Mouse (Mus musculus): ENCODE data around the gene Eps8.

Eps8 gene

DNA sequence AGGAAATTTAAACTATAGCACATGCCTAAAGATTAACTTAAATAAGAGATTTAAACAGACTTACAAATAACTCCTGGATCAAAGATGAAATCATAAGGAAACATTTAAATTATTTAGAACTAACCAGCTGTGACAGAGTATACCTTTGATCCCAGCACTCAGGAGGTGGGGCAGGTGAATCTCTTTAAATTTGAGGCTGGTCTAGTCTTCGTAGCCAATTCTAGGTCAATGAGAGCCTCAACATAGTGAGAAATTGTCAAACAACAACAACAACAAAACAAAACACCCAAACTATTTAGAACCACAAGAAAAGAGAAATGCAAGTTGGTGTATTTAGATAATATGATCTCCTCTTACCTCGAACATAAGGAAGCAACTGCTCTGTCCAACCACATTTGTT lies at the start of gene Eps8:
Eps8 (minus strand) TSS at position 101 of the 400 bp plus-strand sequence.
- no peak for DNase-seq (ENCODE audit: low spot score)

DNA sequence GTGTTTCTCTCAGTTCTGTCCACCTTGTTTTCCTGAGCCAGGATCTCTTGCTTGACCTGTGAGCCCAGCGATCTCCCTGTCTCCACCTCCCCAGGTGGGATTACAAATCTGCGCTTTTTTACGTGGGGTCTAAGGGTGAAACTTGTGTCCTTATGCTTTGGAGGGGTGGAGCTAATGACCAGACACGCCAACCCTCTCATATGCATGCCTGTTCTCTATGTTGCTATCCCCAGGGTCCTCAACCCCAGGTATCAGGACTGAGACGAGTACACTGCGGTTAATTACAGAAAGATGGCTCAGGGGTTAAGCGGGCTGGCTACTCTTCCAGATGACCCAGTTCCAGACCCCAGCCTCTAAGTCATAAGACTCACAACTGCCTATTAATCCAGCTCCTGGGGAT lies 48.8 kb upstream of the Eps8 start:
- no peak for DNase-seq (ENCODE audit: low spot score)

DNA sequence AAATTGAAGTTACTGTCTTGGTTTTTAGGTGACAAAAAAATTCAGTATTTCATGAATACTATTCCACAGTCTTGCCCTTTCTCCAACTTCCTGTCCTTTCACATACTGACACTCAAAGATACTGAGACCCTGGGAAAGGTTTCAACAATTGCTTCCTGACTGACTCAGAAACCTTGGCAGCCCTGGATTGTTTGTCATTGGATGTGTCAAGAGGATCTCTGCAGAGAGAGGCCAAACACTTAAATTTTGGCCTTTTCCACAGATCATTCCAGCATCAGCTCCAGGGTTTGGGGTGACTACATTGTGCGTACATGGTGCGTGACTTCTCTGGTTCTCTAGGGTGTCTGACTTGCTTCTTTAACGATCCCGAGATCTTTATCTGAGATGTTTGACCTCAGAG lies 48.2 kb upstream of the Eps8 start:
- no peak for DNase-seq (ENCODE audit: low spot score)

DNA sequence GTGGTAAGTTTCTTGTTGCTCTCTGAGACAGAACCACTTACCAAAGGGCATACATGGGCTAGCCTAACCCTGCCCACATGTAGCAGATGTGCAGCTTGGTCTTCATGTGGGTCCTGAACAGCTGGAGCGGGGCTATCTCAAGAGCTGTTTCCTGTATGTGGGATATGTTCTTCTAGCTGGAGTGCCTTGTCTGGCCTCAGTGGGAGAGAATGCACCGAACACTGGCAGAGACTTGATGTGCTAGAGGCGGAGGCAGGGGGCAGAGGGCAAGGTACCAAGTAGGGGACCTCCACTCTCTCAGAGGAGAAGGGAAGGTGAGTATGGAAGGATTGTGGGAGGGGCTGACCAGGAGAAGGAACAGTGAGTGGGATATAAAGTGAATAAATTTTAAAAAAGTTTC lies 47.5 kb upstream of the Eps8 start:
- no peak for DNase-seq (ENCODE audit: low spot score)

DNA sequence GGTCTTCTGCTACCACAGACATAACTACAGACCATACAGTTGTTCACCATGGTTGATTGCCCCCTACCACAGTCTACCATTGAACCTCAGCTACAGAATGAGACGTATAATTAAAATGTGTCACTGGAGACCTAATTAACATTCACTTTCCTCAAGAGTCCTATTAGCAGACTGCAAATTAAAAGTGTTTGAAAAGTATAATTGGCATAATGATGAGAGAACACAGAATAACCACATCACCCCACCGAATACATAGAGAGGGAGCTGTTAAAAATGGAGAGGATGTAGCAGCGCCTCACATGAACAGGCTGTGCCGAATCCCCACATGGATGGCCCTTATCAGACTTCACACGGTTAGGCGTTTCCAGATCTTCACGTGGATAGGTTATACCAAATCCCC lies 44.8 kb upstream of the Eps8 start:
- DNase-seq (ENCODE audit: low spot score) = no peak

DNA sequence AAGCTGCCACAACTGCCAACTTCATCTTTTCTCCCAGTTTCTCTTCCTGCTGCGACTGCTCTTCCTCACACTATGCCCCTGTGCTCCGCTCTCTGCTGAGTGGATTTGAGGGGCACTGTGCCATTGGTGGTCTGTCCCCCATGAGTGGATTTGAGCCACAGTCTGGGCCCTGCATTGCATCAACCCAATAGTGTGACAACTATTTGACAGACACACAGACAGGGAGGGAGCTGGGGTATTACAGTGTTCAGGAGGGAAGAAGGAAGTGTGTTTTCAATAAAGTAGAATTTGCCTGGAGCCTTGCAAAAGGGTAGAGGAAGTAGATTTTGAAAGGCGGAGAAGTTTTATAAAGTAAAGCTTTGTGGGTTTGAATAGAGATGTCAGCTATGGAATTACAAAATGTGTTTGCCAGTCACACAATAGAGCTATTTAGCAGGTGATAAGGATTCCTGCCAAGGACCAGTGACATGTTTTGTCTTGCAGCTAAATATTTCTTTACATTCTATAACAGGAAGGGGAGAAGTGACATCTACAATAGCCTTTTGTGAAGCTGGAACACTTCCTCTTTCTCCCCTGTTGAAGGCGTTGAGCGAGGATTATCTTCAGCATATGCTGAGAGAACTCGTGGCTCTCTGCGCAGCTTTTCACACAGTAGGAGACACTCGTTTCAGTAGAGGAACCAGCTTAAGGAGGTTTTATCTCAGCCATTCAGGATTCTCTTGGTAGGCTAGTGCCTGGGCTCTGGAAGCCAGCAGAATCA lies 41.9 kb upstream of the Eps8 start:
- DNase-seq (ENCODE audit: low spot score) = no peak

DNA sequence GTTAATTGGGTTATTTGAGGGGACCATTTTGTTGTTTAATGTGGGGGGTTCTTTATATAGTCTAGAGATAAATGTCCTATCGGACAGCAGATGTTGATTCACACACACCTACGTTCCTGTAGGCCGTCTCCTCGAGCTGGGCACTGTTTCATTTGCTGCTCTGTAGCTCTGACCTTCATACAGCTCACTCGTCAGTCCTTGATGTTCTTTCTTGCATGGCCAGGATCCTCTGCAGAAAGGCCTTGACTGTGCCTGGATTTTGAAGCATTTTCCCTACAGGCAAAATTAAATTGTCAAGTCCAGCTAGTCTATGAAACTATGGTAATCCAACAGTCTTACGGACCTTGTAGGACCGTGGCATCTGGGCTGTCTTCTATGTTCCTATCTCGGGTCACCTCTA lies 40.4 kb upstream of the Eps8 start:
- DNase-seq (ENCODE audit: low spot score) = no peak

DNA sequence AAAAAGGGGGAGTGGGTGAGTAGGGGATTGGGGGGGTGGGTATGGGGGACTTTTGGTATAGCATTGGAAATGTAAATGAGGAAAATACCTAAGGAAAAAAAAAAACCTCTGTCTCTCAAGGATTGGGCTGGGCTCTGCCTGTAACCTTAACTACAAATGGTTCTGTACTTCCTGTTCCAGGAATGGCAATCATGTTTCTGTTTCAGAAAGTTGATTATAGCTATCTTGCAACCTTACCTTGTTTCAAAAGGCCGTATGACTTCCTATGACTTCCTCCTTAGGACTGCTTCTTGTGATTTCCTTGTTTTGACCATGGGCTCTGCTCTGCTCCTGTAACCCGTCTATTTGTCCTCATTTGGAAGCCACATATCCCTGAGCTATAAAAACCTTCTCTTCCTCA lies 39.6 kb upstream of the Eps8 start:
- DNase-seq (ENCODE audit: low spot score) = no peak

DNA sequence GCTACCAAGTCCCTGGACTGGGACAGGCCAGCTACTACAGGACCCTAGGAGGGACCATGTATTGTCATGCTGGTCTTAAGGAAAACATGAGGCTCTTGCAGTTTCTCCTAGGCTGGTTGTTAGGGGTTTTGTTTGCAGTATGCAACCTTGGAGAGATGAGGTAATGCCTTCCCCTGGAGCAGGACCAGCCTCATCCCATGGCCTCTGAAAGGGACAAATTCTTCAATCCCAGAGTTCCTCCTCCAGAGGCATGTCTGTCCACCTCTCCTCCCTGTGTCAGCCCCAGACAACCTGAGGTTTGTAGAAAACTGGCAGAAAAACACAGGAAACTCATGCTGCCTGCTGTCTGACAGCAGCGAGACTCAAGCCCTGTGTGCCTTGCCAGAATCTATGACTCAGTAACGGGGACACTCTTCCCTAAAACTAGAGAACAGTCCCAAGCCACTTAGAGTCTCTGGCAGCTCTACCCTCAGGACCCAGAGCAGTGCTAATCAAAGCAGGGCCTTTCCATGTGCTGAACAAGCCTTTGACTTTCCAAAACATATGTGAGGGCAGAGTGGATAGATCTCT lies 36.0 kb upstream of the Eps8 start:
- DNase-seq (ENCODE audit: low spot score) = no peak

DNA sequence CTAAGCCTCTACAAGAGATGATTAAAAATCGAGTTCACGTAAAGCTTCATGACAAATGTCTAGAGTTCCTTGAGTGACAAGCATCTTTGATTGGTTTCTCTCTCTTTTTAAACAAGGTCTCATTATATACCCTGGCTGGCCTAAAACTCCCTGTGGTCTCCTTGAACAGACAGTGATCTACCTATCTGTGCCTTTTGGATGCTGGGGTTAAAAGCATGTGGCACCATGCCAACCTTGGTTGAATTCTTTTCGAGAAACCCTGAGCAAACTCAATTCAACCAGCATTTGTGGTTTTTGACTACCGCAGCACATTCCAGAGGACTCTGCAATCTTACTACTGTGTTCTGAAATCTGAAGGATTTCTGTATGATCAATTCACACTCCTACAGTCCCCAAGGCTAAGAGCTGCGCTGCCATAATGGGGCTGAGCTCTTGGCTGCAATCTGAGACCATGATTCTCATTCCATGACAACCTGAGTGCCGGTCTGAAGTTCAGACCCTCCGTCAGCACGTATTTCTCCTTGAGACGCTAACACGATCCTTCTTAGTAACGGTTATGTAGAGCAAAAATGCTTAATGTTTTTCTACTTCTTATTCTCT lies 33.9 kb upstream of the Eps8 start:
- no peak for DNase-seq (ENCODE audit: low spot score)

DNA sequence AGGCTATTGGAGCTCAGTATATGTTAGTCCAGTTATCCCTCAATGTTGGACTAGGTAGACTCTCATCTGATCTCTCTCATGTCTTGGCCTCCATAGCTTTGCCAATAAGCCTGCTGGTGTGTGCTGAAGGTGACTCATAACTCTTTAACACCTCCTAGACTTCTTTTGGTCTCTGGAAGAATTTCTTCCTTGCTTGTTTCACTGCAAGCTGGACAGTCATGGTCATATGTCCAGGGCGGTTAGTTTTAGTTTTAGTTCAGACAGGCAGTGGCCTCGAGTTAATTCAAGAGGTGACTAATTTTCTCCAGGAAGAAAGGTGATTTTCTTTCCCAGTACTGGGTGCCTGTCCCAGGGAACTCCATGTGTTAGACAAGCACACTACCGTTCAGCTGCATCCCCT lies 33.4 kb upstream of the Eps8 start:
- DNase-seq (ENCODE audit: low spot score) = no peak

DNA sequence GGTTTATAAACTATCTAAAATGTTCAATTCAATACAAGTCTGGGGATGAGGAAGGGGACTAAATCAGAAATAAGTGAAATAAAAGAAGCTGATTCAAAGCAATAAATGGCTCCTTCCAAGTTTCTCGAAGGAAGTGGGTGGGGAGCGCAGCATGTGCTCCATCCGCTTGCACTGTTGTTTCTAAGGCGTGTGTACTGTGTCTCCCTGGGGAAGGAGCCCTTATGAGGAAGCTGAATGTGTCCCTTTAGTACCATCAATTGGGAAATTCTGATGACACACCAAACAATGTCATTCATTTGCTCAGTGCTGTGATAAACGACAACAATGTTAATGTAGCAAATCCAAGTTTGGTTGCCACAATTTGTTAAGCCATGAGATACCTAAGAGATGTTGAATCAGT lies 33.0 kb upstream of the Eps8 start:
- DNase-seq (ENCODE audit: low spot score) = no peak

DNA sequence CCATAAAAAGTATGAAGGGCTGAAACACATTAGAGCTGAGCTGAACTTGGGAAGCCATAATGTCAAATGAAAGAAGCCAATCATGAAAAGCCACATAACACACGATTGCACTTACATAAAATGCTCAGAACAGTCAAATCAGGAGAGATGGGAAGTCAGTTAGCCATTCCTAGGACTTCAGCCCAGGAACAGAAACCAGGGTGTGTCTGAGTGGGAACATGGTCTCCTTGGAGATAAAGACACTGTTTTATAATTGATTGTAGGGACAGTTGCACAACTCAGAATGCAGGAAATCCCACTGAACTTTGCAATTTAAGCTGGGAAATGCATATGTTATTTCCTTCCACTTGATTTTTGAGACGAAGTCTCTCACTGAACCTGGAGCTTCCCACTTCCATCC lies 28.0 kb upstream of the Eps8 start:
- no peak for DNase-seq (ENCODE audit: low spot score)

DNA sequence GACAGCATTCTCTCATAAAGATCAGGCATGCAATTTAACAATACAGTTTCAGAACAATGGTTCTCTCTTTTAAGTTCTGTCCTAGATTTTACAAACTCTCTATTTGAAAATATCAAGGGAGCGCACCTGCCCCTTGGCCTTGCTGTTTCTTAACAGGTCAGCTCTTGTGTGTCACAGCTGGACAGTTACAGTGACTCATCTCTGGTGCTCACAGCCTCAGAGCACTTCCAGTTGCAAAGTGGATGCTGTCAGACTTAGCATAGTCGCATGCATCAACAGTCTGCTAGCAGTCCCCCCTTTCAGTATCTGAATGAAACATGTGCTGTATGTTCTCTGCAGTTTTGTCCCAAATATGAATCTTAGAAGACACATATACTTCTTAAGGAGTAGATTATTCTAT lies 26.3 kb upstream of the Eps8 start:
- no peak for DNase-seq (ENCODE audit: low spot score)

DNA sequence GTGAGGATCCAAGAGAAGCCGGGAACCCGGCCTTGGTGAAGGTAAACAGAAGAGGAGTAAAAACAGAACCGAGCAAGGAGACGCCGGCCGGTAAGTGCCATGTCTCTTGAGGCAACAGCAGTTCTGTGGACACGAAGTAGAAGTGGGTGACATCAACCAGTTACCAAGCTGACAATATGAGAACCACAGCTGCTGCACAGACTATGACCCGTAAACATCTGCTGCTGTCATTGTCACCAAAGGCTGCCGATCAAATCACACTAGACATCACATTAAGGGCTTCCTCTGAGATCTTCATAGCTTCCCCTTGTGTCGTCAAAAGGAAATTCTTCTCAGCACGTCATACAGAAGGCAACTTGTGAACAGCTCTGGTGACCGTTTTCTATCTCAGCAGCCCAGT lies 21.9 kb upstream of the Eps8 start:
- DNase-seq (ENCODE audit: low spot score) = no peak

DNA sequence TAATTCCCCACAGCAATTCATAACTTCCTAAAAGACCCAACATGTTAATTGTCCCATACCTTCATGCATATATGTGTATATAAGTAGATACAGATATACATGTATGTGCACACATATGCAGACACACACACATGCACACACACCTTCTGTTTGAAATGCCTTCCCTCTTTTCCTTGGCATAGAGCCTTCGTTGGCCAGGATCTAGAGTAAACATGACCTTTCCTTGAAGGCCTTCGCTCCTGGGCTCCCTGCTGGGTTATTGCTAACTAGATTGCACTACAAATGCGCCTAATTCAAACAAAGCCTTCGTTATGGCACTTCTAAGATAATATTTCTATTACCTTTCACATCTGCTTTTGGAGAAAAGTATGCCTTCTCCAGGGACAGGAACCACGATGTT lies 20.9 kb upstream of the Eps8 start:
- DNase-seq (ENCODE audit: low spot score) = no peak

DNA sequence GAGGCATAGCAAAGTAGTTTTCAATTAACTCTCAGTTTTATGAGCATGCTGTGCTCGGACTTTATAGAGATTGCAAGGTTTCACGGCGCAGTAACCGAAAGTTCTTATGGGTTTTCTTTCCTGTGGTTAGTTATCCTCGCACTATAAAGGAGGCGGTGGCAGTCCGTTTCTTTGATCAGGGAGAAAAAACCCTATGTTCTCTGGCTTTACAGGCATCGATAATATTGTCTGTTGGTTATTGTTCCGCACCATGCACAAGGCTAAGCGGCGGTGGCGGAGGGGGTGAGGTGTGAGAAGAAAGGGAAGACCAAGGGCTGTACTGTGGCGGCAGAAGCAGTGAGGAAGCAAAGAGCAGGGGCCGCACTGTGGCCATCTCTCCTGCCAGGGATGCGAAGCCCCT lies 18.6 kb upstream of the Eps8 start:
- DNase-seq (ENCODE audit: low spot score) = no peak

DNA sequence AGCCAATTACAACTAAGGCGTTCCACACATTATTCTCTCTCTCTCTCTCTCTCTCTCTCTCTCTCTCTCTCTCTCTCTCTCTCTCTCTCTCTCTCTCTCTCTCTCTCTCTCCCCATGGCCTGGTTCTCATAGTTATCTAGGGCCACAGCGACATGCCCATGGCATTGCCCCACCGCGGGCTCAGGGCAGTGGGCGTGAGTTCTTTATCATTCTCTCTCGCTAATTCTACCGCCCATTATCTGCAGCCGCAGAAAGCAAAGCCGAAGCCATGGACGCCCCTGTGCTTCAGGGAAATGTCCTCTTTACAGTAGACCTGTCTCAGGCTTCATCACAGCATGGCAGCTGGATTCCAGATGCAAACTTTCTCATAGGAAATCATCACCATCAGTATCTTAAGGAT lies 16.9 kb upstream of the Eps8 start:
- DNase-seq (ENCODE audit: low spot score) = no peak

DNA sequence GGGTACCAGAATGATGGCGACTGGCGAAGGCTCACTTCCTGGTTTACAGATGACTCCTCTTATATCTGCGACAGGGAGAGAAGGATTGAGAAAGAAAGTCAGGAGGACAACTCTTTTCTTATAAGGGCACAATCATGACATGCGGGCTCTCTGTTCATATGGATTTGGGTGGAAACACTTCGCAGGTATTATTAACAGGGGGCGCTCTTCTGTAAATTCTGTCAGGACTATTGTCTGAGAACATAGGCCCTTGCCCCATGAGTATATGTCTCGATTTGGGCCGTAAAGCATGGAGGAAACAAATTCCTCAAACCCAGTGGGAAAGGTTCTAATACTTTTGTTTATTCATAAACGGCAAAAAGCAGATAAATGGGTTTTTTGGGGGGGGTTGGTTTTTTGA lies 16.1 kb upstream of the Eps8 start:
- no peak for DNase-seq (ENCODE audit: low spot score)

DNA sequence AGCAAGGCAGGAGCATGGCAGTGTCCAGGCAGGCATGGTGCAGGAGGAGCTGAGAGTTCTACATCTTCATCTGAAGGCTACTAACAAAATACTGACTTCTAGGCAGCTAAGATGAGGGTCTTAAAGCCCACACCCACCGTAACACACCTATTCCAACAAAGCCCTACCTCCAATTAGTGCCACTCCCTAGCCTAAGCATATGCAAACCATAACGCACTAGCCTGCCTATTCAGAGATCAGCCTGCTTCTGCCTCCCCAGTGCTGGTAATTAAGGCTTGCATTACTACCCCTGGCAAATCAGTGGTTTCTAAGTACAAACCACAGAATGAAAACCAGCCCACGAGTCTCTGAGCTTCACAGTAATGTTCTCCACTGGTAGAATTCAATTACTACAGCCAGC lies 15.2 kb upstream of the Eps8 start:
- DNase-seq (ENCODE audit: low spot score) = no peak

DNA sequence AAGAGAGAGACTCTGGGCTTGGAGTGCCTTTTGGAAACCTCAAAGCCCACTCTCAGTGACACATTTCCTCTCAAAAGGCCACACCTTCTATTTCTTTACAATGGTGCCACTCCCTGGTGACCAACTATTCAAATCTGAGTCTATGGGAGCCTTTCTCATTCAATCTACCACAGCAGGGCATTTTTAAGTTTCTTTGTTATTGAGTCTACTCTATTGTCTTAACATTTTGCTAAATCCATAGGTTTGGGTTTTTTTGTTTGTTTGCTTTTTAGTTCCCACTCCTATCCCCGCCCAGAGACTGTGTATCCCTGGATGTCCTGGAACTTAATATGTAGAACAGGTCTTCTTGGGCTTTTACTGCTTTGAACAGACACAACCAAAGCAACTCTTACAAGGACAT lies 14.8 kb upstream of the Eps8 start:
- DNase-seq (ENCODE audit: low spot score) = no peak

DNA sequence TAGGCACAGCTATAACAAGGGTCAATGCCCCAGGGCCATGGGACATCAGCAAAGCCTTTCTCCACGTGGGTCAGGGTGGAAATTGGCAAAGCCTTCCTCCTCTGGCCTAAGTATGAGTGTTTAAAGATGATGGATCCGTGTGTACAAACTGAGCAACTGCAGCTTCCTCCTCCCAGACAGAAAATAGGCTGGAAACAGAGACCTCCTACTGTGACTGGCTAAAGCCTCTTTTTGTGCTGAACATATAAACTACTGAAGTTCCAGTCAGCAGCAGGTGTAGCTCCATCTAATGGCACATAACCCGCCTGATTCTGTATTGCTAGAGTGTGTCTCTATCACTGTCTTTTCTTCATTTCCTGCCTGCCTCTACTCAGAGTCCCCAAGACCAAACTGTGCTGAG lies 13.7 kb upstream of the Eps8 start:
- DNase-seq (ENCODE audit: low spot score) = no peak

DNA sequence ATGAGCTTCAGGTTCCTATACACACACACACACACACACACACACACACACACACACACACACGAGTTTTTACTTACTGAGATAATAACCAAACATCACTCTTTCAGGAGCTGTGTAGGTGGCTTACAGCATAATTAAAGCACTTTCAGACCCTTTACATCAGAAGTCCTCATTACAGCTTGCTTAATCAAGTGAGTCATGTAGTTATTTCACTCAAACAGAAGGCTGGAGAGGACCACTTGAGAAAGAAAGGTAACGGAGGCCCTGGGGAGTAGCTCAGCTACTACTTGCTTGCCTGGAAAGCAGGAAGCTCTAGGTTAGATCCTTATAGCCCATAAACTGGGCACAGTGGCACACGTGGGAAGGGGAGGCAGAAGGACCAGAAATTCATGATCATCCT lies 13.0 kb upstream of the Eps8 start:
- DNase-seq (ENCODE audit: low spot score) = no peak

DNA sequence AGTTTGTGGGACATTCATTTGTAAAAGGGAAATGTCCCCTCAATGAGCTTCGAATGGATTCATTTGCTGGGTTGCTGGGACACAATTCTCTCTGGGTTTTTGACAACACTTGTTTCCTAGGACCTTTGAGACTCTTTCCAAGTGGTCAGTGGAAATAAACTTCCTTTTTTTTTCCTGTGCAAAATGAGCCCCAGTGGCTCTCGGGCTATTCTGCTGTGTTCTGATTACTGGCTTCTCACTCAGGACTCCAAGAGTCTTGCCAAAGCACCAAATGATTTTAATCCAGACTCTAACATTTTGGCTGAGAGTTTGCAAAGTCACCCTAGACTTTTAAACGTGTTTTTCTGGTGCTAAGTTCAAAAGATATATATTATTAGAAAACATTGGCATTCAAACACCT lies 10.3 kb upstream of the Eps8 start:
- no peak for DNase-seq (ENCODE audit: low spot score)
